Mouse (Mus musculus) spleen, adult 2 months (tissue): ENCODE measurements around the gene Cyp27b1.

Source experiments
- CTCF ChIP-seq: fragments of 200-500 bp; IDR thresholded peaks from 2 replicates; pipeline ENCODE4 v1.5.1; 2011; ENCODE audit warnings: mild to moderate bottlenecking, inconsistent platforms; ENCODE audit not compliant: insufficient read depth, insufficient read length, insufficient replicate concordance; ENCODE audit errors: extremely low read depth
- POLR2A ChIP-seq: fragments of 200-500 bp; IDR thresholded peaks from 2 replicates; pipeline ENCODE4 v1.6.1; 2011; ENCODE audit warnings: low read depth, low read length, inconsistent platforms

DNA sequence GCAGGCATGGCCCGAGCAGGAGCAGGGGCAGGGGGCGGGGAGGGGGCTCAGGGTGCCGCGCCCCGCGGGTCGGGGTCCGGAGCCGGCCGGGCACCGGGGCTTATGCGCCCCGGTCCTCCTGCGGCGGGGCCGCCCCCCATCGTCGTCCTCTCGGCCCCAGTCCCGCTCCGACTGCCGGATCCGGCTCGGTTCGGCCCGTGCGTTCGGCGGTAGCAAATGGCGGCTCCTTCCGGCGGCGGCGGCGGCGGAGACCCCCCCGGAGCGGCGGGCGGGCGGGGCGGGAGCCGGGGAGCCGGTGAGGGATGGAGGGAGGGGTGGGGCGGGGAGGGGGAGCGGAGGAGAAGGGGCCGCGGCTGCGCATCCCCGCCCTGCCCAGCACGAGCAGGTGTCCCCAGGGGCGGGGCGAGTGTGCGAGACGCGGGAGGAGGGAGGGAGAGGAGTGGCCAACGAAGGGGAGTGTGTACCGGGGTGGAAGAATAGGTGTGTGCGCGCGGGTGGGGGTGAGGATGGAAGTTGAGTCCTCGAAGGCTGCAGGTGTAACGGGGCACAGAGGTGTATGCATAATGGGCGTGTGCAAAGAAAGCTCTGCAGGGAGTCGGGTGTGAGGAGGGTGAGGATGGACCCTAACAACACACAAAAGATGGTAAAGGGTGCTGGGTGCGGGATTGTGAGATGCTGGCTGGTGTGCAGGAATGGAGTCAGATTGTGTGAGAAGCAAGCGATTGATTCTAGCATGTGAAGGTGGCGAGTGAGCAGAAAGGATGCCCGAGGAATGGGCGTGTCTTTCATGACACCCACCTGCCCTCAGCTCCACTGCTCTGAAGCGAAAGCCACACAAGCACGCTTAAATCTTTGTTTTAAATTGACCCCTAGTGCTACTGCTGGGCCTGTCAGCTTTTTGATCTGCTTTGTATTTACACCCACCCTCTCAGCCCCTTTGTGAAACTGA, 12.2 kb downstream of the Cyp27b1 start, which contains the start of gene March9:
- TF ChIP-seq CTCF: no peak
- TF ChIP-seq POLR2A: no peak
